Mouse (Mus musculus): ENCODE measurements around the gene Adad1. TPM values are rescaled to one million over a fixed set of nuclear protein-coding genes. Genes with fewer than 3 reads are reported as not detected.

Adad1 gene
- polyA plus RNA-seq, 1 experiment from 2014 or later, result 0.71 TPM

GRCm38 (mm10) chr3:37153004-37153403, 89.7 kb downstream of the Adad1 start:
- no peak for ATAC-seq (ENCODE audit: insufficient read depth, low FRiP score)
- no peak overlapping the region for H3K9ac ChIP-seq (ENCODE audit: low read length)
- H3K4me3 ChIP-seq (replicated peaks; ENCODE audit: low read length), result no peak overlapping the region
- no peaks in the 10 kb centered on the region for H3K4me1 ChIP-seq (ENCODE audit: control insufficient read depth, insufficient read depth, low read length)
- H3K9me3 ChIP-seq (replicated peaks; ENCODE audit: control insufficient read depth, low read length), result no peaks in the 10 kb centered on the region
- no peak overlapping the region for H3K27ac ChIP-seq (ENCODE audit: low read length)
- no peak overlapping the region for H3K4me2 ChIP-seq (ENCODE audit: low read depth, low read length)
- 93% methylated on average over 7 of the region's 7 CpGs for WGBS
- H3K27me3 ChIP-seq (ENCODE audit: control insufficient read depth, insufficient read depth, low read length), result no peaks in the 10 kb centered on the region
- no peaks in the 10 kb centered on the region for H3K36me3 ChIP-seq (ENCODE audit: control insufficient read depth, insufficient read depth, low read length)

GRCm38 (mm10) chr3:37154396-37154795, 91.1 kb downstream of the Adad1 start:
- ATAC-seq (ENCODE audit: insufficient read depth, low FRiP score), result no peak
- Histone ChIP-seq H3K36me3 (ENCODE audit: control insufficient read depth, insufficient read depth, low read length) (no peaks in the 10 kb centered on the region), H3K9me3 (replicated peaks; ENCODE audit: control insufficient read depth, low read length) (no peaks in the 10 kb centered on the region), H3K27ac (ENCODE audit: low read length) (no peak overlapping the region), H3K4me2 (ENCODE audit: low read depth, low read length) (no peak overlapping the region), H3K4me3 (replicated peaks; ENCODE audit: low read length) (no peak overlapping the region), H3K4me1 (ENCODE audit: control insufficient read depth, insufficient read depth, low read length) (no peaks in the 10 kb centered on the region), H3K27me3 (ENCODE audit: control insufficient read depth, insufficient read depth, low read length) (no peaks in the 10 kb centered on the region), H3K9ac (ENCODE audit: low read length) (no peak overlapping the region)
- WGBS, result 45% methylated on average over 7 of the region's 7 CpGs

GRCm38 (mm10) chr3:37157082-37157481, 93.8 kb downstream of the Adad1 start:
- no peak overlapping the region for H3K27ac ChIP-seq (ENCODE audit: low read length)
- no peaks in the 10 kb centered on the region for H3K9me3 ChIP-seq (replicated peaks; ENCODE audit: control insufficient read depth, low read length)
- 60% methylated on average over 8 of the region's 8 CpGs for WGBS
- H3K4me1 ChIP-seq (ENCODE audit: control insufficient read depth, insufficient read depth, low read length), result no peaks in the 10 kb centered on the region
- no peak overlapping the region for H3K4me2 ChIP-seq (ENCODE audit: low read depth, low read length)
- no peaks in the 10 kb centered on the region for H3K27me3 ChIP-seq (ENCODE audit: control insufficient read depth, insufficient read depth, low read length)
- no peak overlapping the region for H3K9ac ChIP-seq (ENCODE audit: low read length)
- no peak for ATAC-seq (ENCODE audit: insufficient read depth, low FRiP score)
- no peaks in the 10 kb centered on the region for H3K36me3 ChIP-seq (ENCODE audit: control insufficient read depth, insufficient read depth, low read length)
- H3K4me3 ChIP-seq (replicated peaks; ENCODE audit: low read length), result no peak overlapping the region

DNA sequence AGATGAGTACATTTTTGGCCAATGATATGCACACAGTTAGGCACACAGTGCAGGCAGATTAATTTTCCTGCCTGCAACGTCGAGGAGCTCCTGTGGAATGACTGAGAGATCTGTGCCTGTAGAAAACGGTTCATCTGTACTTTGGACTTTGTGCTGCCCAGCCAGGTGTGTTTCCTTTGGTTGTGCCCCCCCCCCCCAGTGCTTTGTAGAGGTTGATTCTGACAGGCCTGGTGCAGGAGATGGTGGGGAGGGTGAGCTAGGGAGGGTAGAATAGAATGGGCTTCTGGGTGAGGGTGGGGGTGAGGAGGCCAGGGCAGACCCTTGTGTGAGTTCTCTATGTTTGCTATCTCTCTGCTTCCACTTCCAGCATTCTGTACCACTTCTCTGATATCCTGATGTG, 94.9 kb downstream of the Adad1 start:
- ATAC-seq (ENCODE audit: insufficient read depth, low FRiP score), result peak; percentile 40; the same call in 1 of the 2 replicates
- Histone ChIP-seq H3K27me3 (ENCODE audit: control insufficient read depth, insufficient read depth, low read length) (no peaks in the 10 kb centered on the region), H3K9ac (ENCODE audit: low read length) (no peak overlapping the region), H3K36me3 (ENCODE audit: control insufficient read depth, insufficient read depth, low read length) (no peaks in the 10 kb centered on the region), H3K9me3 (replicated peaks; ENCODE audit: control insufficient read depth, low read length) (no peaks in the 10 kb centered on the region), H3K4me1 (ENCODE audit: control insufficient read depth, insufficient read depth, low read length) (no peaks in the 10 kb centered on the region), H3K4me2 (ENCODE audit: low read depth, low read length) (no peak overlapping the region), H3K4me3 (replicated peaks; ENCODE audit: low read length) (no peak overlapping the region), H3K27ac (ENCODE audit: low read length) (no peak overlapping the region)
- WGBS, result 45% methylated on average over 3 of the region's 3 CpGs

DNA sequence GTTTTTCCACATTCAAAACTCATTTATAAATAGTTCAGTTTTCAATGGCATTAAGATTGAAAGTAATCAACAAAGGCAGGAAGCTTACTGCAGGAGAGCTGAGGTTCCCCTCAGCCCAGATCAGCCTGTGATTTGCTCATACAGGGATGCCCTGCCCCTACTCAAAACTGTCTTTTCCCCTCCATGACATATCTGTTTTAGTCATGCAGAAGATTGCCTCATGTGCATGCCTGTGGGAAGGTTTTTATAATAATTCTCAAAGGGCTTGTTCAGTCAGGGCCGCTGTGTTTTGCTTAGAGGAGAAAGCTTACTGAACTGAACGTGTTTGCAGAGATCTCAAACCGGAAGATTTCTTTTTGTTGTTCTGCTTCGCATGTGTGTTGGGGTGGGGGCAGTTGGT, 97.8 kb downstream of the Adad1 start:
- Histone ChIP-seq H3K4me2 (ENCODE audit: low read depth, low read length) (no peak overlapping the region), H3K4me3 (replicated peaks; ENCODE audit: low read length) (no peak overlapping the region), H3K36me3 (ENCODE audit: control insufficient read depth, insufficient read depth, low read length) (no peaks in the 10 kb centered on the region), H3K27ac (ENCODE audit: low read length) (no peak overlapping the region), H3K9me3 (replicated peaks; ENCODE audit: control insufficient read depth, low read length) (no peaks in the 10 kb centered on the region), H3K4me1 (ENCODE audit: control insufficient read depth, insufficient read depth, low read length) (no peaks in the 10 kb centered on the region), H3K9ac (ENCODE audit: low read length) (no peak overlapping the region), H3K27me3 (ENCODE audit: control insufficient read depth, insufficient read depth, low read length) (no peaks in the 10 kb centered on the region)
- 70% methylated on average over 4 of the region's 4 CpGs for WGBS
- no peak for ATAC-seq (ENCODE audit: insufficient read depth, low FRiP score)

- Histone ChIP-seq H3K27me3 (ENCODE audit: control insufficient read depth, insufficient read depth, low read length) (no peaks in the 10 kb centered on the region), H3K9me3 (replicated peaks; ENCODE audit: control insufficient read depth, low read length) (no peaks in the 10 kb centered on the region), H3K9ac (ENCODE audit: low read length) (no peak overlapping the region), H3K4me3 (replicated peaks; ENCODE audit: low read length) (no peak overlapping the region), H3K27ac (ENCODE audit: low read length) (no peak overlapping the region), H3K4me2 (ENCODE audit: low read depth, low read length) (no peak overlapping the region), H3K36me3 (ENCODE audit: control insufficient read depth, insufficient read depth, low read length) (no peaks in the 10 kb centered on the region), H3K4me1 (ENCODE audit: control insufficient read depth, insufficient read depth, low read length) (no peaks in the 10 kb centered on the region)
- ATAC-seq (ENCODE audit: insufficient read depth, low FRiP score), result no peak
- WGBS, result 87% methylated on average over 2 of the region's 2 CpGs
These were observed 106.0 kb downstream of the Adad1 start for GRCm38 (mm10) chr3:37169283-37169682.

Other genes with a start within 250 kb of the Adad1 start
- gene 4932438A13Rik, start 200.4 kb upstream of the Adad1 start, polyA plus RNA-seq (2015; fragmentation: Nextera tagmentation; extraction: Ambion mirVana), result 46.2 and 51.2 TPM in 2 replicates
- gene Il2, start 62.4 kb downstream of the Adad1 start, polyA plus RNA-seq (2015; fragmentation: Nextera tagmentation; extraction: Ambion mirVana), result 0.21 and 0.35 TPM in 2 replicates
- not detected in 2 replicates for gene Il21, start 169.1 kb downstream of the Adad1 start, polyA plus RNA-seq (2015; fragmentation: Nextera tagmentation; extraction: Ambion mirVana)
- 5.6 and 6.5 TPM in 2 replicates for gene Bbs12, start 249.0 kb downstream of the Adad1 start, polyA plus RNA-seq (2015; fragmentation: Nextera tagmentation; extraction: Ambion mirVana)
- 2.5 and 3.0 TPM in 2 replicates for gene Cetn4, start 249.2 kb downstream of the Adad1 start, polyA plus RNA-seq (2015; fragmentation: Nextera tagmentation; extraction: Ambion mirVana)